Mouse (Mus musculus): ENCODE measurements around the gene Mcu. TPM values are rescaled to one million over a fixed set of nuclear protein-coding genes. Genes with fewer than 3 reads are reported as not detected.

Mcu gene
- polyA plus RNA-seq, 1 experiment from 2014 or later: 26.2 TPM

- Histone ChIP-seq H3K27me3 (ENCODE audit: control insufficient read depth, insufficient read depth, low read length) (no peaks in the 10 kb centered on the region), H3K9me3 (ENCODE audit: control insufficient read depth, low read length) (no peaks in the 10 kb centered on the region), H3K27ac (ENCODE audit: low read depth, low read length) (no peak overlapping the region), H3K4me1 (ENCODE audit: control insufficient read depth, insufficient read depth, low read length) (no peaks in the 10 kb centered on the region), H3K9ac (ENCODE audit: low read length) (no peak overlapping the region), H3K36me3 (ENCODE audit: control insufficient read depth, insufficient read depth, low read length) (no peaks in the 10 kb centered on the region), H3K4me2 (ENCODE audit: low read depth) (no peak overlapping the region), H3K4me3 (ENCODE audit: low read depth, low read length) (no peak overlapping the region)
- ATAC-seq (ENCODE audit: insufficient read depth, low FRiP score, low TSS enrichment) (no peak), DNase-seq (ENCODE audit: low spot score) (no peak)
- WGBS: 72% methylated on average over 8 of the region's 8 CpGs
Observed at GRCm38 (mm10) chr10:59602043-59602442, 14.4 kb downstream of the Mcu start.

GRCm38 (mm10) chr10:59600516-59600915 is 16.0 kb downstream of the Mcu start:
- Histone ChIP-seq H3K9ac (ENCODE audit: low read length) (no peak overlapping the region), H3K4me2 (ENCODE audit: low read depth) (no peak overlapping the region), H3K27ac (ENCODE audit: low read depth, low read length) (no peak overlapping the region), H3K4me3 (ENCODE audit: low read depth, low read length) (no peak overlapping the region), H3K27me3 (ENCODE audit: control insufficient read depth, insufficient read depth, low read length) (no peaks in the 10 kb centered on the region), H3K36me3 (ENCODE audit: control insufficient read depth, insufficient read depth, low read length) (no peaks in the 10 kb centered on the region), H3K9me3 (ENCODE audit: control insufficient read depth, low read length) (no peaks in the 10 kb centered on the region), H3K4me1 (ENCODE audit: control insufficient read depth, insufficient read depth, low read length) (no peaks in the 10 kb centered on the region)
- ATAC-seq (ENCODE audit: insufficient read depth, low FRiP score, low TSS enrichment) (no peak), DNase-seq (ENCODE audit: low spot score) (no peak)
- WGBS: 92% methylated on average over 8 of the region's 8 CpGs

DNA sequence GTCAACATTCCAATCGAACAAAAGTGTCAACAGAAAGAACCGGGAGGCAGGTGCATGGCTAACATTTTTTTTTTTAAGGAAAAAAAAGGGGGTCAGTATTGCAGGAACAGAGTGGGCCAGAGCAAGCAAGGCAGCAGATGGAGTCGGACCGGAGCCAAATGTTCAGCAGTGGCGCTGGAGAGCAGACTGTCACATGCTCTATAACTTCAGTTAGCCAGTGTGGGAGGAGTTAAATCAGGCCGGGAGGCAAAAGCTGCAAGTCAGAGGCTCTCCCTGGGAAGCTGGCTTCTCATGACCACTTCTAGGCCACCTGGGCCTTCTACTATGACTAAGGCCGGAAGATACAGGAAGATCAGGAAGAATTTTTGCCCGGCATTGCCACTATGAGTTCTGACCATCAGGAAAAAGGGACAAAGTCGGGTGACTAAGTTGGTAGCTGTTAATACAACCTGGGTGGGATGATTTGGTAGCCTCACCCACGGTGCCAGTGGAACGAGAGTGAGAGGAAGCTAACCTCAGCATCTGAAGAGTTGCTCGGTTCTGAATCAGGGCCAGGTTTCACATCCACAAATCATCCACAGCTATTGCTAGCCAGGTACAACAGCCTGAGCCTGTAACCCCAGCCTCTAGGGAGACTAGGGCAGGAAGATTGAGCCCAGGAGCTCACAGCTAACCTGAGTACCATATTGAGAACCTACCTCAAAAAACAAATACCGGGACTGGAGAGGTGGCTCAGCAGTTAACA is 22.5 kb downstream of the Mcu start:
- H3K4me2 ChIP-seq (ENCODE audit: low read depth): no peak overlapping the region
- no peak for ATAC-seq (ENCODE audit: insufficient read depth, low FRiP score, low TSS enrichment)
- no peak for DNase-seq (ENCODE audit: low spot score)
- no peaks in the 10 kb centered on the region for H3K36me3 ChIP-seq (ENCODE audit: control insufficient read depth, insufficient read depth, low read length)
- H3K27ac ChIP-seq (ENCODE audit: low read depth, low read length): no peak overlapping the region
- H3K4me1 ChIP-seq (ENCODE audit: control insufficient read depth, insufficient read depth, low read length): no peaks in the 10 kb centered on the region
- no peak overlapping the region for H3K4me3 ChIP-seq (ENCODE audit: low read depth, low read length)
- no peaks in the 10 kb centered on the region for H3K9me3 ChIP-seq (ENCODE audit: control insufficient read depth, low read length)
- H3K9ac ChIP-seq (ENCODE audit: low read length): no peak overlapping the region
- H3K27me3 ChIP-seq (ENCODE audit: control insufficient read depth, insufficient read depth, low read length): no peaks in the 10 kb centered on the region
- 78% methylated on average over 13 of the region's 13 CpGs for WGBS

DNA sequence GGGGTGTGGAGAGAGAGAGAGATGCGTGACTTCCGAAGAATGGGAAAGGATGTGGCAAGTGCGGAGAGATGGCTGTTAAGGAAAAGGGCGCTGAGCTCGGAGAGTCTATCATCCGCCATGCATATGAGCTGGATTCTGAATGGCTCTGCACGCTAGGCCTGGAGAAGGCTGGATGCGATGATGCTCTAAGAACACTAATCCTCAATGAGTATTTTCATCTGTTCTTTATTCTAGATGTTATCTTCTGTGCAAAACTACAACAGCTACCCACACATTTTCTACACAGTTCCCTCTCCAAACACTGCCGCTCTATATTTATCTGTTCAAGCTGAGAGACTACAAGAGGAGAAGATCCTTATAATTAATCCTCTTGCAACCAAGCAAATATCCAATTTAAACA is 25.9 kb downstream of the Mcu start:
- H3K4me2 ChIP-seq (ENCODE audit: low read depth): no peak overlapping the region
- H3K9ac ChIP-seq (ENCODE audit: low read length): no peak overlapping the region
- no peaks in the 10 kb centered on the region for H3K9me3 ChIP-seq (ENCODE audit: control insufficient read depth, low read length)
- 98% methylated on average over 9 of the region's 9 CpGs for whole genome bisulfite sequencing
- H3K4me3 ChIP-seq (ENCODE audit: low read depth, low read length): no peak overlapping the region
- no peak overlapping the region for H3K27ac ChIP-seq (ENCODE audit: low read depth, low read length)
- no peaks in the 10 kb centered on the region for H3K36me3 ChIP-seq (ENCODE audit: control insufficient read depth, insufficient read depth, low read length)
- no peak for DNase-seq (ENCODE audit: low spot score)
- no peak for ATAC-seq (ENCODE audit: insufficient read depth, low FRiP score, low TSS enrichment)
- H3K4me1 ChIP-seq (ENCODE audit: control insufficient read depth, insufficient read depth, low read length): no peaks in the 10 kb centered on the region
- H3K27me3 ChIP-seq (ENCODE audit: control insufficient read depth, insufficient read depth, low read length): no peaks in the 10 kb centered on the region

GRCm38 (mm10) chr10:59589856-59590255 is 26.6 kb downstream of the Mcu start:
- Histone ChIP-seq H3K4me2 (ENCODE audit: low read depth) (no peak overlapping the region), H3K4me3 (ENCODE audit: low read depth, low read length) (no peak overlapping the region), H3K27ac (ENCODE audit: low read depth, low read length) (no peak overlapping the region), H3K4me1 (ENCODE audit: control insufficient read depth, insufficient read depth, low read length) (no peaks in the 10 kb centered on the region), H3K36me3 (ENCODE audit: control insufficient read depth, insufficient read depth, low read length) (no peaks in the 10 kb centered on the region), H3K27me3 (ENCODE audit: control insufficient read depth, insufficient read depth, low read length) (no peaks in the 10 kb centered on the region), H3K9ac (ENCODE audit: low read length) (no peak overlapping the region), H3K9me3 (ENCODE audit: control insufficient read depth, low read length) (no peaks in the 10 kb centered on the region)
- ATAC-seq (ENCODE audit: insufficient read depth, low FRiP score, low TSS enrichment) (no peak), DNase-seq (ENCODE audit: low spot score) (no peak)
- whole genome bisulfite sequencing: 87% methylated on average over 13 of the region's 13 CpGs

DNA sequence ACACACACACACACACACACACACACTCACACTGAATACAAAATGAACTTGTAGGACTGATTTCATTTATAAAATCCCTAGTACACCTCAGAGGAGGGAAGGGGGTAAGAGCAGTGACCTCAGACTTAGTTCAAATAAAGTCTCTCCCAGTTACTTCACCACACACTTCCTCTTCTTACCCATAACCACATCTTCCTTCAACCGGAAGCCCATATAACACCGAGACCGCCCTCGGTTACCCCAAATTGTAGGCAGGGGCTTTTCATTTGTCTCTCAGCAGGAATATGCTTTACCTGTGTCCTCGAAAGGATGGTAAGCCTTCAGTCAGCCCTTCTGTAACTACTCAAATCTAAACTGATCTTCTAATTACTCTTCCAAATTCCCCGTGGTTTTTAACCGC is 27.1 kb downstream of the Mcu start:
- no peak for DNase-seq (ENCODE audit: low spot score)
- no peaks in the 10 kb centered on the region for H3K27me3 ChIP-seq (ENCODE audit: control insufficient read depth, insufficient read depth, low read length)
- no peak overlapping the region for H3K27ac ChIP-seq (ENCODE audit: low read depth, low read length)
- no peak overlapping the region for H3K4me3 ChIP-seq (ENCODE audit: low read depth, low read length)
- H3K9me3 ChIP-seq (ENCODE audit: control insufficient read depth, low read length): no peaks in the 10 kb centered on the region
- no peak overlapping the region for H3K9ac ChIP-seq (ENCODE audit: low read length)
- H3K4me2 ChIP-seq (ENCODE audit: low read depth): no peak overlapping the region
- WGBS: 92% methylated on average over 7 of the region's 7 CpGs
- H3K36me3 ChIP-seq (ENCODE audit: control insufficient read depth, insufficient read depth, low read length): no peaks in the 10 kb centered on the region
- no peaks in the 10 kb centered on the region for H3K4me1 ChIP-seq (ENCODE audit: control insufficient read depth, insufficient read depth, low read length)
- no peak for ATAC-seq (ENCODE audit: insufficient read depth, low FRiP score, low TSS enrichment)

- H3K4me2 ChIP-seq (ENCODE audit: low read depth): no peak overlapping the region
- H3K27me3 ChIP-seq (ENCODE audit: control insufficient read depth, insufficient read depth, low read length): no peaks in the 10 kb centered on the region
- no peaks in the 10 kb centered on the region for H3K9me3 ChIP-seq (ENCODE audit: control insufficient read depth, low read length)
- H3K4me3 ChIP-seq (ENCODE audit: low read depth, low read length): no peak overlapping the region
- no peaks in the 10 kb centered on the region for H3K4me1 ChIP-seq (ENCODE audit: control insufficient read depth, insufficient read depth, low read length)
- no peak overlapping the region for H3K9ac ChIP-seq (ENCODE audit: low read length)
- ATAC-seq (ENCODE audit: insufficient read depth, low FRiP score, low TSS enrichment): no peak
- DNase-seq (ENCODE audit: low spot score): no peak
- no peaks in the 10 kb centered on the region for H3K36me3 ChIP-seq (ENCODE audit: control insufficient read depth, insufficient read depth, low read length)
- no peak overlapping the region for H3K27ac ChIP-seq (ENCODE audit: low read depth, low read length)
- 95% methylated on average over 7 of the region's 7 CpGs for WGBS
Observed at GRCm38 (mm10) chr10:59588135-59588534, 28.4 kb downstream of the Mcu start.

DNA sequence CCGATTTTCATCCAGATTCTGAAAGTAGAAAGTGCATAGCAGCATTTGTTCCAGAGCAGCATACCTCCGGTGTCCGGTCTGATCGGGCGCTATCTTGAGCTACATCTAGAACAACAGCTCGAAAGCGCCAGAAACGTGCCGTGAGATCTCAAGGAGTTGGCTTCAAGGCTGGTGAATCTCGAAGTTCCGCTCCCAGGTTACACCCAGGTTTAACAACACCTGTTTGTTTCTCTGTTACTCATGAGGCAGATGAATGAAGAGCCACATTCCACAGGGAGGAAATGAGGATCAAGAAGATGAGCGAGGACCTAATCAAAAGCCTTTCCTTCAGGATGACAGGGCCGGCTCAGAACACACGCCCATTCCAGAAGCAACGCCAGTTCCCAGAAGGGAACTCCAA is 29.7 kb downstream of the Mcu start:
- ATAC-seq (ENCODE audit: insufficient read depth, low FRiP score, low TSS enrichment) (no peak), DNase-seq (ENCODE audit: low spot score) (no peak)
- Histone ChIP-seq H3K27ac (ENCODE audit: low read depth, low read length) (no peak overlapping the region), H3K36me3 (ENCODE audit: control insufficient read depth, insufficient read depth, low read length) (no peaks in the 10 kb centered on the region), H3K4me1 (ENCODE audit: control insufficient read depth, insufficient read depth, low read length) (no peaks in the 10 kb centered on the region), H3K9ac (ENCODE audit: low read length) (no peak overlapping the region), H3K27me3 (ENCODE audit: control insufficient read depth, insufficient read depth, low read length) (no peaks in the 10 kb centered on the region), H3K4me2 (ENCODE audit: low read depth) (no peak overlapping the region), H3K9me3 (ENCODE audit: control insufficient read depth, low read length) (no peaks in the 10 kb centered on the region), H3K4me3 (ENCODE audit: low read depth, low read length) (no peak overlapping the region)
- WGBS: 94% methylated on average over 15 of the region's 15 CpGs

GRCm38 (mm10) chr10:59585621-59586020 is 30.9 kb downstream of the Mcu start:
- no peak for DNase-seq (ENCODE audit: low spot score)
- Histone ChIP-seq H3K9me3 (ENCODE audit: control insufficient read depth, low read length) (no peaks in the 10 kb centered on the region), H3K4me2 (ENCODE audit: low read depth) (no peak overlapping the region), H3K27me3 (ENCODE audit: control insufficient read depth, insufficient read depth, low read length) (no peaks in the 10 kb centered on the region), H3K4me1 (ENCODE audit: control insufficient read depth, insufficient read depth, low read length) (no peaks in the 10 kb centered on the region), H3K27ac (ENCODE audit: low read depth, low read length) (no peak overlapping the region), H3K36me3 (ENCODE audit: control insufficient read depth, insufficient read depth, low read length) (no peaks in the 10 kb centered on the region), H3K9ac (ENCODE audit: low read length) (no peak overlapping the region), H3K4me3 (ENCODE audit: low read depth, low read length) (no peak overlapping the region)
- 94% methylated on average over 5 of the region's 5 CpGs for WGBS
- ATAC-seq (ENCODE audit: insufficient read depth, low FRiP score, low TSS enrichment): no peak

Measured in neural tube, embryonic 11.5 days (tissue).